Comparison of ENCODE assay signal across 26 mouse cellular contexts in the genomic region with DNA sequence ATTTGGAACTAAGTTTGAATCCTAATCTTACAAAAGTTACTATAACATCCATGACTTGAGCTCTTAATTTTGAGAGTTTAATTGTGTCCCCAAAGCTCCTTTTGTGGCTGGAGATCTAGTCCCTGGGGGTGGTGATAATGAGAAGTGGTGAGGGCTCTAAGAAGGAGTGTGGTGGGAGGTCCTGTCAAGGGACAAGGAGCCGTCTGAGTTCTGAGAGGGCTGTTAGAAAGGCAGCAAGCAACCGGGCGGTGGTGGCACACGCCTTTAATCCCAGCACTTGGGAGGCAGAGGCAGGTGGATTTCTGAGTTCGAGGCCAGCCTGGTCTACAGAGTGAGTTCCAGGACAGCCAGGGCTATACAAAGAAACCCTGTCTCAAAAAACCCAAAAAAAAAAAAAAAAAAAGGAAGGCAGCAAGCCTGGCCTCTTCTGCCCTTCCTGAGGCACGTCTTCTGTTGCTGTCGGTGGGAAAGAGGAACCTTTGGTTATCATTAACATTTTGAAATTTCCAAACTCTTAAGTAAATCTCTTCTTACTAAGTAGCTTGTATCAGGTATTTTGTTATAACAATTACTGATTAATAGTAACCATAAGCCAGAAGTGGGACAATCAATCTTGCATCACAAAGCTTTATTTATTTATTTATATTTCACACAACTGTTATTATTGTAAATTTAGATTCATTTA. TPM values are rescaled to one million over a fixed set of nuclear protein-coding genes. Genes with fewer than 3 reads are reported as not detected.
DNase-seq lines count a peak whose midpoint lies in the region; ATAC-seq lines count a peak whose summit lies in the region.
"Had no signal": no experiment of that assay in that cellular context is flagged by ENCODE, and none has a peak within 500 bp of the region (broad histone marks: within the 10 kb centered on the region; RNA-seq: fewer than 3 reads in every experiment).

No protein-coding gene starts in this region.

- WGBS in liver, embryonic 15.5 days (ENCODE audit: insufficient replicate concordance) = 37% methylated on average over 7 of the region's 7 CpGs
- WGBS in liver, embryonic 11.5 days = 62% methylated on average over 7 of the region's 7 CpGs
- WGBS in neural tube, embryonic 15.5 days = 83% methylated on average over 6 of the region's 7 CpGs
- WGBS in hindbrain, embryonic 14.5 days = 85% methylated on average over 7 of the region's 7 CpGs

- H3K4me1 ChIP-seq in liver, embryonic 15.5 days (replicated peaks) = peaks cover 52% of the 10 kb centered on the region
- H3K4me1 ChIP-seq in liver, embryonic 11.5 days (replicated peaks; ENCODE audit: control insufficient read depth, insufficient read depth, low read length) = 0 out of 2 replicates have a peak, but pooled peaks cover 4% of the 10 kb centered on the region
- no peaks in the 10 kb centered on the region for H3K4me1 ChIP-seq in neural tube, embryonic 15.5 days
- H3K4me1 ChIP-seq in hindbrain, embryonic 14.5 days (replicated peaks; ENCODE audit: control insufficient read depth, insufficient read depth, low read length) = no peaks in the 10 kb centered on the region
- H3K4me1 ChIP-seq: hindbrain, embryonic 13.5 days had no signal

- no peak overlapping the region for H3K4me3 ChIP-seq in liver, embryonic 15.5 days (replicated peaks)
- H3K4me3 ChIP-seq in liver, embryonic 11.5 days (ENCODE audit: low read depth, low read length) = no peak overlapping the region
- H3K4me3 ChIP-seq in neural tube, embryonic 15.5 days (replicated peaks) = no peak overlapping the region
- H3K4me3 ChIP-seq in hindbrain, embryonic 14.5 days (replicated peaks; ENCODE audit: low read length) = no peak overlapping the region
- H3K4me3 ChIP-seq: embryonic facial prominence, embryonic 15.5 days; erythroblast, embryonic 14.5 days; forebrain, embryonic 10.5 days; gastrocnemius, adult 2 months; heart, embryonic 15.5 days; hindbrain, embryonic 13.5 days had no signal

- no peak for DNase-seq in liver, embryonic 11.5 days (ENCODE audit: low spot score)
- DNase-seq in 416B (ENCODE audit: low read depth) (peak; percentile 54), MEL-GATA-1-ER (ENCODE audit: extremely low read depth, low read depth) (peak; percentile 54)
- peak; percentile 19 for DNase-seq in induced T-regulatory cell, adult 2 months (ENCODE audit: low read depth)
- no peak for DNase-seq in left cerebral cortex, adult 8-10 months (ENCODE audit: low spot score in 2 of 2)
- DNase-seq in hindbrain, embryonic 14.5 days (ENCODE audit: low spot score) = no peak
- DNase-seq: adrenal gland, postnatal 14 days; cerebellum, adult 2 months; cerebellum, postnatal 10 days; embryo, embryonic 11 days; gastrocnemius, adult 2 months; gastrocnemius, postnatal 25 days; heart, adult 18-20 months; heart, postnatal 14 days had no signal

- no peaks in the 10 kb centered on the region for H3K27me3 ChIP-seq in liver, embryonic 15.5 days
- H3K27me3 ChIP-seq in liver, embryonic 11.5 days (replicated peaks; ENCODE audit: control insufficient read depth, insufficient read depth, low read length) = no peaks in the 10 kb centered on the region
- H3K27me3 ChIP-seq in neural tube, embryonic 15.5 days (replicated peaks) = no peaks in the 10 kb centered on the region
- H3K27me3 ChIP-seq in hindbrain, embryonic 14.5 days (ENCODE audit: control insufficient read depth, insufficient read depth, low read length) = no peaks in the 10 kb centered on the region
- H3K27me3 ChIP-seq: embryonic facial prominence, embryonic 15.5 days; heart, embryonic 15.5 days had no signal

- peaks cover 23% of the 10 kb centered on the region for H3K36me3 ChIP-seq in liver, embryonic 15.5 days (replicated peaks)
- H3K36me3 ChIP-seq in liver, embryonic 11.5 days (ENCODE audit: control insufficient read depth, insufficient read depth, low read length) = 0 out of 2 replicates have a peak, but pooled peaks cover 3% of the 10 kb centered on the region
- H3K36me3 ChIP-seq in neural tube, embryonic 15.5 days = no peaks in the 10 kb centered on the region
- no peaks in the 10 kb centered on the region for H3K36me3 ChIP-seq in hindbrain, embryonic 14.5 days (replicated peaks; ENCODE audit: control insufficient read depth, insufficient read depth)
- H3K36me3 ChIP-seq: embryonic facial prominence, embryonic 15.5 days; hindbrain, embryonic 13.5 days had no signal

- no peak overlapping the region for H3K9ac ChIP-seq in liver, embryonic 15.5 days
- H3K9ac ChIP-seq in liver, embryonic 11.5 days (ENCODE audit: low read depth, low read length) = no peak overlapping the region
- H3K9ac ChIP-seq in neural tube, embryonic 15.5 days (replicated peaks) = no peak overlapping the region
- H3K9ac ChIP-seq in hindbrain, embryonic 14.5 days = no peak overlapping the region
- H3K9ac ChIP-seq: embryonic facial prominence, embryonic 15.5 days; heart, embryonic 15.5 days; hindbrain, embryonic 13.5 days had no signal

- H3K9me3 ChIP-seq in liver, embryonic 15.5 days (replicated peaks) = no peaks in the 10 kb centered on the region
- H3K9me3 ChIP-seq in liver, embryonic 11.5 days (ENCODE audit: control insufficient read depth, low read length) = no peaks in the 10 kb centered on the region
- H3K9me3 ChIP-seq in neural tube, embryonic 15.5 days (replicated peaks) = no peaks in the 10 kb centered on the region
- H3K9me3 ChIP-seq in hindbrain, embryonic 14.5 days (ENCODE audit: control insufficient read depth, low read length) = no peaks in the 10 kb centered on the region
- H3K9me3 ChIP-seq: embryonic facial prominence, embryonic 15.5 days; forebrain, embryonic 10.5 days; heart, embryonic 15.5 days; hindbrain, embryonic 13.5 days had no signal

- H3K27ac ChIP-seq in liver, embryonic 15.5 days (replicated peaks) = 0 out of 2 replicates have a peak overlapping the region, but pooled peaks have one; percentile 22
- no peak overlapping the region for H3K27ac ChIP-seq in liver, embryonic 11.5 days (ENCODE audit: low read depth, low read length)
- H3K27ac ChIP-seq in neural tube, embryonic 15.5 days (replicated peaks) = no peak overlapping the region
- no peak overlapping the region for H3K27ac ChIP-seq in hindbrain, embryonic 14.5 days
- H3K27ac ChIP-seq: embryonic facial prominence, embryonic 15.5 days; forebrain, embryonic 10.5 days; gastrocnemius, adult 2 months; heart, embryonic 15.5 days; hindbrain, embryonic 13.5 days had no signal

- ATAC-seq in liver, embryonic 15.5 days (ENCODE audit: insufficient read depth) = no peak
- no peak for ATAC-seq in liver, embryonic 11.5 days (replicated peaks; ENCODE audit: low FRiP score)
- no peak for ATAC-seq in neural tube, embryonic 15.5 days (ENCODE audit: low FRiP score)
- ATAC-seq in hindbrain, embryonic 14.5 days (ENCODE audit: low FRiP score) = no peak
- ATAC-seq: forebrain, embryonic 14.5 days had no signal

- H3K4me2 ChIP-seq in liver, embryonic 15.5 days = no peak overlapping the region
- no peak overlapping the region for H3K4me2 ChIP-seq in liver, embryonic 11.5 days
- H3K4me2 ChIP-seq in neural tube, embryonic 15.5 days = no peak overlapping the region
- H3K4me2 ChIP-seq in hindbrain, embryonic 14.5 days (replicated peaks) = no peak overlapping the region
- H3K4me2 ChIP-seq: embryonic facial prominence, embryonic 15.5 days; heart, embryonic 11.5 days; heart, embryonic 15.5 days; hindbrain, embryonic 13.5 days had no signal

RNA-seq across cellular contexts. Expression of a gene that starts 6.3 kb away (rescaled TPM):
- polyA plus RNA-seq in liver, embryonic 15.5 days (2015; fragmentation: Nextera tagmentation; extraction: Ambion mirVana) = 416 and 443 TPM in 2 replicates
- 311 and 321 TPM in 2 replicates for polyA plus RNA-seq in liver, embryonic 11.5 days (2014; fragmentation: Nextera tagmentation; extraction: Ambion mirVana)
- 138 and 290 TPM in 2 replicates for polyA plus RNA-seq in neural tube, embryonic 15.5 days (2015; fragmentation: Nextera tagmentation; extraction: Ambion mirVana)
- total RNA-seq in left cerebral cortex, adult 8-10 months (2022) = 100 to 1,000 TPM; 110 to 317 (median 183) TPM
- polyA plus RNA-seq in hindbrain, embryonic 14.5 days (2014; fragmentation: Nextera tagmentation; extraction: Ambion mirVana) = 113 and 135 TPM in 2 replicates

RNA-seq across cellular contexts. Expression of a gene that starts 6.7 kb away (rescaled TPM):
- not detected in 2 replicates for polyA plus RNA-seq in liver, embryonic 15.5 days (2015; fragmentation: Nextera tagmentation; extraction: Ambion mirVana)
- 0.17 TPM in 1 of 2 replicates, not detected in the other for polyA plus RNA-seq in liver, embryonic 11.5 days (2014; fragmentation: Nextera tagmentation; extraction: Ambion mirVana)
- not detected in 2 replicates for polyA plus RNA-seq in neural tube, embryonic 15.5 days (2015; fragmentation: Nextera tagmentation; extraction: Ambion mirVana)
- total RNA-seq in left cerebral cortex, adult 8-10 months (2022) = not detected
- not detected in 2 replicates for polyA plus RNA-seq in hindbrain, embryonic 14.5 days (2014; fragmentation: Nextera tagmentation; extraction: Ambion mirVana)
- total RNA-seq: adrenal gland, postnatal 14 days; ES-E14; gastrocnemius, adult 2 months; gastrocnemius, postnatal 25 days; heart, adult 18-20 months; heart, postnatal 14 days; hematopoietic stem cell, adult 5-6 weeks had no signal
- polyA plus RNA-seq: cerebellum, adult 2 months; embryonic facial prominence, embryonic 11.5 days; embryonic facial prominence, embryonic 15.5 days; erythroblast, embryonic 14.5 days; forebrain, embryonic 10.5 days; forebrain, embryonic 14.5 days; heart, embryonic 15.5 days; hindbrain, embryonic 13.5 days had no signal

RNA-seq across cellular contexts. Expression of a gene that starts 32.2 kb away (rescaled TPM):
- 0.06 TPM in 1 of 2 replicates, not detected in the other for polyA plus RNA-seq in liver, embryonic 15.5 days (2015; fragmentation: Nextera tagmentation; extraction: Ambion mirVana)
- polyA plus RNA-seq in liver, embryonic 11.5 days (2014; fragmentation: Nextera tagmentation; extraction: Ambion mirVana) = 0.15 TPM in 1 of 2 replicates, not detected in the other
- 0.09 TPM in 1 of 2 replicates, not detected in the other for polyA plus RNA-seq in neural tube, embryonic 15.5 days (2015; fragmentation: Nextera tagmentation; extraction: Ambion mirVana)
- under 1 TPM in 1 of 4 experiments, not detected in 3; 0.16 TPM for total RNA-seq in left cerebral cortex, adult 8-10 months (2022)
- polyA plus RNA-seq in hindbrain, embryonic 14.5 days (2014; fragmentation: Nextera tagmentation; extraction: Ambion mirVana) = not detected in 2 replicates
- total RNA-seq: gastrocnemius, adult 2 months; gastrocnemius, postnatal 25 days; heart, adult 18-20 months; heart, postnatal 14 days; hematopoietic stem cell, adult 5-6 weeks had no signal
- polyA plus RNA-seq: erythroblast, embryonic 14.5 days; forebrain, embryonic 10.5 days; forebrain, embryonic 14.5 days; heart, embryonic 11.5 days; hindbrain, embryonic 13.5 days had no signal

RNA-seq across cellular contexts. Expression of a gene that starts 32.2 kb away (rescaled TPM):
- polyA plus RNA-seq in liver, embryonic 15.5 days (2015; fragmentation: Nextera tagmentation; extraction: Ambion mirVana) = not detected in 2 replicates
- not detected in 2 replicates for polyA plus RNA-seq in liver, embryonic 11.5 days (2014; fragmentation: Nextera tagmentation; extraction: Ambion mirVana)
- polyA plus RNA-seq in neural tube, embryonic 15.5 days (2015; fragmentation: Nextera tagmentation; extraction: Ambion mirVana) = not detected in 2 replicates
- total RNA-seq in left cerebral cortex, adult 8-10 months (2022) = not detected
- polyA plus RNA-seq in hindbrain, embryonic 14.5 days (2014; fragmentation: Nextera tagmentation; extraction: Ambion mirVana) = not detected in 2 replicates
- total RNA-seq: adrenal gland, postnatal 14 days; gastrocnemius, adult 2 months; gastrocnemius, postnatal 25 days; heart, adult 18-20 months; heart, postnatal 14 days; hematopoietic stem cell, adult 5-6 weeks had no signal
- polyA plus RNA-seq: cerebellum, adult 2 months; embryonic facial prominence, embryonic 11.5 days; embryonic facial prominence, embryonic 15.5 days; erythroblast, embryonic 14.5 days; forebrain, embryonic 10.5 days; forebrain, embryonic 14.5 days; heart, embryonic 11.5 days; heart, embryonic 15.5 days; hindbrain, embryonic 13.5 days had no signal

RNA-seq across cellular contexts. Expression of a gene that starts 35.6 kb away (rescaled TPM):
- 2.7 and 3.6 TPM in 2 replicates for polyA plus RNA-seq in liver, embryonic 15.5 days (2015; fragmentation: Nextera tagmentation; extraction: Ambion mirVana)
- polyA plus RNA-seq in liver, embryonic 11.5 days (2014; fragmentation: Nextera tagmentation; extraction: Ambion mirVana) = 9.3 and 9.8 TPM in 2 replicates
- polyA plus RNA-seq in neural tube, embryonic 15.5 days (2015; fragmentation: Nextera tagmentation; extraction: Ambion mirVana) = 5.8 and 6.6 TPM in 2 replicates
- total RNA-seq in left cerebral cortex, adult 8-10 months (2022) = 10 to 100 TPM; 16.3 to 16.7 (median 16.5) TPM
- polyA plus RNA-seq in hindbrain, embryonic 14.5 days (2014; fragmentation: Nextera tagmentation; extraction: Ambion mirVana) = 9.6 and 10.8 TPM in 2 replicates

Comparison
In these comparisons a context has a peak if more than half of its experiments do, and no peak if none do; other contexts are left out.
1. DNase-seq: peak in 416B (single experiment), MEL-GATA-1-ER (single experiment) and induced T-regulatory cell, adult 2 months (single experiment); none in liver, embryonic 11.5 days (single experiment), left cerebral cortex, adult 8-10 months (0 of 2) and hindbrain, embryonic 14.5 days (single experiment).